Mouse (Mus musculus) E14TG2a.4 (cell line): ENCODE measurements around the gene Pspn.

Experiments used
- CTCF ChIP-seq: conservative IDR thresholded peaks from 2 replicates; pipeline ENCODE4 v1.5.1; 2014; ENCODE audit warnings: low read length
- NANOG ChIP-seq: IDR thresholded peaks from 2 replicates; pipeline ENCODE4 v1.6.1; 2014; ENCODE audit warnings: borderline replicate concordance, low read length, mixed read lengths
- POU5F1 ChIP-seq: IDR thresholded peaks from 2 replicates; pipeline ENCODE4 v1.6.1; 2014; ENCODE audit warnings: low read length, borderline replicate concordance

- no peak for TF ChIP-seq NANOG
- no peak for TF ChIP-seq CTCF
- TF ChIP-seq POU5F1, result no peak
Observed at GRCm38 (mm10) chr17:56963646-56964045, 36.2 kb downstream of the Pspn start.
